Mouse (Mus musculus): ENCODE measurements around the gene Surf2. TPM values are rescaled to one million over a fixed set of nuclear protein-coding genes. Genes with fewer than 3 reads are reported as not detected.

Gene Surf2
- polyA plus RNA-seq, 2 experiments from 2014 or later: 41.8 to 46.6 TPM

DNA sequence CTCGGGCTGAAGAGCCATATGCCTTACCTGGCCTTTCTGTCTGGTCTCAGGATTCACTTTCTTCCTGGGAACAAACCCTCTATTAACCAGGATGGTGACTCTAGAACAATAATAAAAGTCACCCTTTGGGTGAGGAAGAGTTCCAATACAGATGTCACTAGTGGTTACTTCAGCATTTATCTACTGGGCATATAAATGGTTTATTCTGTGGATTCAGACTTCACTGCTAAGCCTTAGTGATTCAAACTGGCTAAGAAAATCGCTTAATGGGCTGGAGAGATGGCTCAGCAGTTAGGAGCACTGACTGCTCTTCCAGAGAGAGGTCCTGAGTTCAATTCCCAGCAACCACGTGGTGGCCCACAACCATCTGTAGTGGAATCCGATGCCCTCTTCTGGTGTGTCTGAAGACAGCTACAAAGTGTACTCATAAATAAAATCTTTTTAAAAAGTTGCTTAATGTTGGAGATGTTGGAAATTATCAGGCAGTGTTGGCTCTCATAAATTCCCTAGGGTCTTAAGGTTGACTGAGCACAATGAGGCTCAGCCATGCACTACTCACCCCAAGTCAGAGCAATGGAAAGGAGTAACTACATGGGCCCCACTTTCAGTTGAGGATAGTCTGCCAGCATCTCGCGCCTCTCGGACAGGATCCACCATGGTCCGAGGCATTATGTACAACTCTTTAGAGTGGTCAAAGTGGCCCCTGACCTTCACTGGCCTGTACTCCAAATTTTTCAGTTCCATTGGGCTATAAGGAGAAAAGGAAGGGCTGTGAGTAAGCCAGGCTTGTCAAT is 1.8 kb upstream of the Surf2 start:
- no peak for ATAC-seq

- ATAC-seq: no peak
Measured at GRCm38 (mm10) chr2:26916738-26917137, 571 bp downstream of the Surf2 start.

GRCm38 (mm10) chr2:26919684-26920083 is 3.5 kb downstream of the Surf2 start:
- ATAC-seq: no peak

- no peak for ATAC-seq
Measured at GRCm38 (mm10) chr2:26920190-26920855, 4.2 kb downstream of the Surf2 start.

DNA sequence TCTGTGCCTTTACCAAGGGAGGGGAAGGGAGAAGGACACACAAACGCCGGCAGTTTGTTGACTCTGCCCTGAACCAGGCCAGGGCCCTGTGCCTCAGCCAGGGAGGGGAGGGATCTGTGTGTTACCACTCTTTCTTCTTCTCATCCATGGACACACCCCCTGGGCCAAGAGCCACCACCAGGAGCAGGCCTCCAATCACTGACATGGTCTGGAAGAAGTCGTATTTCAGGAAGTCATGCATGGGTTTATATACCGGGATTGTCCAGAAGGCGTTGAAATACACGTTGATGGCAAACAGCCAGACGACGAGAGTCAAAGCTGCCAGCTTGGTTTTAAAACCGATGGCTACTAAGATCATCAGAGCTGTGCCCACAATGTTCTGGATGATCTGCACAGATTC is 5.6 kb downstream of the Surf2 start:
- ATAC-seq: no peak

DNA sequence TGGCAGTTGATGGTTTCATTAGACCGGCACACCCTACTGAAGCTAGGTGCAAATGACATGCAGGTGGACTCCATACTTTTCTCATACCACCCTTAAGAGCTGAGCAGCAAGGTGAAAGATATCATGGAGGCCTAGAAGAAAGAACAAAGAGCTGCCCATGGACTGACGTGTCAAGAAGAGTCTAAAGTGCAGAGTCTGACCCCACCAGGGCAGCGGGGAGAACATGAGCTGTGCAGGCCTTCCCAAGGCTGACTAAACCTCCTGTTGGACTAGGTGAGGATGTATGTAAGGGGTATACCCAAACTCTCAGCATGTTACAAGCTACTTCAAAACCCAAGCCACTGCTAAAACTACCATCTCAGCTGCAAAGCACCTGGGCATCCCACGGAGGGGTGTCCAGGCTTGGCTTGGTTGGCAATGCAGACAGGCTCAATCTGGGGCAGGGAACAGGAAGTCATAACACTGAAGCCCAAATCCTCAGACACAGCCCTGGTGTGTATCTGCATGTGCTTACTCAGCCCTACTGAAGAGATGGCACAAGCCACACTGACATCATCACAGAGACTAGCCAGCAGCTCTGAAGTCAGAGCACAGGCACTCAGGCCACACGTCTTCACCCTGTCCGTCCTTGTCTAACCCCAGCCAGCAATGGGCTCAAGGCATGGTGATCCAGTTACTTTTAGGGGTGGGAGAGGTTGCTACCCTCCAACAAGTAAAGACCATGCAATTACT is 11.7 kb downstream of the Surf2 start:
- no peak for ATAC-seq

GRCm38 (mm10) chr2:26930390-26930789 is 14.2 kb downstream of the Surf2 start:
- ATAC-seq: peak; percentile 33

- no peak for ATAC-seq
Measured at GRCm38 (mm10) chr2:26932473-26933303, 16.5 kb downstream of the Surf2 start.

DNA sequence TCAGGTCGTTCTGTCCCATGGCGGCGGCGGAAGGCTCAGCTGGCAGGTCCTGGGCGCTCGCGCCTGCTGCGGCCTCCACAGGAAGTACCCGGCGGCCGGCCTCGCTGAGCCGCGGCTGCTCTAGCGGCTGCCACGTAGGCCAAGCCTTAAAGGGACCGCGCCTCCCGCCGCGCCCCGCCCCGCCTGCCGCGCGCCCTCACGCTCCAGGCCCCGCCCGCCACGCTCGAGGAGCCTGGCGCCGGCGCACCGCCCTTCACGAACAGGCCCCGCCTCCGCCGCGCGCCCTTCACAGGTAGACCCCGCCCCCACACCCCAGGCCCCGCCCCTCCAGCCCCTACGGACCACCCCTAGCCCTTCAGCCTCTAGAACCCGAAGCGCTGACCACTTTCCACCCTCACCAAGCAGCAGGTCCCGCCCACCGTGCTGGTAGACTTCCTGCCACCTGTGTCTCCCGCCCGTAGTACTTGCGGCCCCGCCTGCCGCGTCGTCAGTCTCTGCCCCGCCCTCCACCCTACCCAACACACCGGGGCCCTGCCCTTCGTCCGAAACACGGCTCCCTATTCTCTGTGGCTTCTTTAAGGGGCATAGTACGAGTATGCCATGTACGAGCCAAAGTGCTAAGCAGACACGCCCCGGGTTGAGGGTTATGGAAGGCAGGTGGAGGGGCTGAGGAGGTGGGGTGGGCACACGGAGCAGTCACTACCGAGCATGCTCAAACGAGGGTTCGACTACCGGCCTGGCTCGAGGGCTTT is 17.3 kb downstream of the Surf2 start, which contains the start of the genes Surf4 and Stkld1:
Gene Surf4, minus strand, starts transcription at position 625 of the 752 bp plus-strand sequence.
Gene Stkld1, plus strand, starts transcription at position 744 of the 752 bp plus-strand sequence.
- peak; percentile 76 for ATAC-seq

- no peak for ATAC-seq
Measured at GRCm38 (mm10) chr2:26935286-26935685, 19.1 kb downstream of the Surf2 start.

GRCm38 (mm10) chr2:26936425-26936824 is 20.3 kb downstream of the Surf2 start:
- peak; percentile 36 for ATAC-seq

- ATAC-seq: no peak
Measured at GRCm38 (mm10) chr2:26941539-26941938, 25.4 kb downstream of the Surf2 start.

DNA sequence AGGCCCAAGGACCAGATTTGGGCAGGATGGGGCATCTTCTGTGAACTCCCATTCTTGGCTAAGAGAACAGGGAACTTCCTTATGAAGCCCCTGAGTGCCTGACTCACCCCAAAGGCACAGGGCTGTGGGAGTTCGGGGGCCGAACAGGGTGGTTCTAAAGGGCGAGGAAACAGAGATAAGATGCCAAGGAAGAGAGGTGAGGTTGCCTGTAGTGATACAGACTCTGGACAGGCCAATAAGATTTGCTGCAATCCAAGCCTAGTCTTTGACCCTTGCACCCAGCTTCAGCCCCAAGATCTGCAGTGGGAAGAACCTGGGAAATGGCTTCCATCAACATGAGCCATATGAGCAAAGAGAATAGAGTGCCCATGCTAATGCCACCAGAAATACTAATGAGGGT is 27.1 kb downstream of the Surf2 start:
- no peak for ATAC-seq

- ATAC-seq: no peak
Measured at GRCm38 (mm10) chr2:26950411-26950810, 34.2 kb downstream of the Surf2 start.

DNA sequence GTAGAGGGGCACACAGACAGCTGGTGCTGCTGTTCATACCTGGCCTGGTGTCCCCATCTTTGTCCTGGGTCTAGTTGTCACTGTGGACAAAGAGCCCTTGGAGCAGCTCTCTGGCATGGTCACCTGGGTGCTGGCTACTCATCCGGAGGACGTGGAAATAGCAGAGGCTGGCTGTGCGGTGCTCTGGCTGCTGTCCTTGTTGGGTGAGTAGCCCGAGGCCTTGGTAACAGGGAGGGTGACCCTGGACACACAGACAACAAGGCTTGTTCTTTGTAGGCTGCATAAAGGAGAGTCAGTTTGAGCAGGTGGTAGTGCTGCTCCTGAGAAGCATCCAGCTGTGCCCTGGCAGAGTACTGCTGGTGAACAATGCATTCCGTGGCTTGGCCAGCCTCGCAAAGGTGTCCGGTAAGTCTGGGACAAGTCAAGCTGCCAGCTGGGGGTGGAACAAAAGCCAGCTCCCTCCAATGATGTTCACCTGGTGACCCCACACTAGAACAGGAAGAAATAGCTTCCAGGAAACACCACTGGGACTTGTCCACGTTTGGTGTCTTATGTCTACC is 35.3 kb downstream of the Surf2 start:
- ATAC-seq: no peak

DNA sequence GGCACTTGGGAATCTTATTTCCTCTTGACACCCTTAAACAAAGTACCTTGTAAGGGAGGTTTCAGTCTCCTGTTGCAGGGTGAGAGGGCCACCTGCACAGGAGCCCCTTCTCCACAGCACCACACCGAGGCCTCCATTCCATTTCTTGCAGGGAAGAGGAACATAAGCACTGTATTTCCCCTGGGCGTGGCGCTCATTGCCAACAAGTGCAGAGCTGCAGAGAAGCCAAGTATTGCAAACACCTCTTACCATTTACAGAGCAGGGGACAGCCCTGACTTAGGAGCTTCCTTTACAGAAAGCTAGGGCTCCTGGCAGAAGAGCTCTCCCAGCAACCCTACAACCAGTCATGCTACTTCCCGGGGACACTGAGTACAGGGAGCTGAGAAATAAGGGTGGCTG is 36.0 kb downstream of the Surf2 start:
- ATAC-seq: no peak

GRCm38 (mm10) chr2:26952866-26953265 is 36.7 kb downstream of the Surf2 start:
- no peak for ATAC-seq

- no peak for ATAC-seq
Measured at GRCm38 (mm10) chr2:26954735-26955395, 38.7 kb downstream of the Surf2 start.

DNA sequence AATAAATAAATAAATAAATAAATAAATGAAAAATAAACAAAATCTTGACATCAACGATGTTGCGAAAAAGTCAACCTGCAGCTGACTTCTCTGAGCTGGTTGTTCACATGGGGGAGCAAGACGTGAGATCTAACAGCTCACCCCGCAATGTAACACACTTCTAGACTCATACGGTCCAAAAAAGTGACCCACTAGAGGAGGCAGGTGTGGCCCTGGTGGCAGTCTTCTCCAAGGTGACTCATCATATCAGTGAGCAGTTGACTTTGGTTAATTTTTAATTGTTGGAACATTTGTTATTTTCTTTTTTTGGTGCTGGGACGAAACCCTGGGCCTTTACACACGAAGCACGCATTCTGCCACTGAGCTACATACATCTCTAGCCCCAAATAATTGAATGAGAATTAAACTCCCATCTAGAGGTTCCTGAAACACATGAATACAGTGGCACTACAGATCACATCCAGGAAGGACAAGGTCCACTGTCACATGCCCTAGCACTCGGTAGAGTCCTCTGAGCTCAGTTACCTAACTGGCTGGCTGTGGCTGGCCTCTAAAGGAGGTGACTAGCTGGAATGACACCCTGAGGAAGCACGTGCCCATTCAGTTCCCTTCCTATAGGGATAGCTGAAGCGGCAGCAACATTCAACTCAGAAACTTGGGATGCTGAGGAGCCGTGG is 40.8 kb downstream of the Surf2 start:
- no peak for ATAC-seq

GRCm38 (mm10) chr2:26957488-26957859 is 41.3 kb downstream of the Surf2 start:
- no peak for ATAC-seq
